Mouse (Mus musculus): ENCODE results near the gene Icmt. TPM values are rescaled to one million over a fixed set of nuclear protein-coding genes. Genes with fewer than 3 reads are reported as not detected.

Gene Icmt
- polyA plus RNA-seq, 1 experiment from 2014 or later = 20.7 TPM

DNA sequence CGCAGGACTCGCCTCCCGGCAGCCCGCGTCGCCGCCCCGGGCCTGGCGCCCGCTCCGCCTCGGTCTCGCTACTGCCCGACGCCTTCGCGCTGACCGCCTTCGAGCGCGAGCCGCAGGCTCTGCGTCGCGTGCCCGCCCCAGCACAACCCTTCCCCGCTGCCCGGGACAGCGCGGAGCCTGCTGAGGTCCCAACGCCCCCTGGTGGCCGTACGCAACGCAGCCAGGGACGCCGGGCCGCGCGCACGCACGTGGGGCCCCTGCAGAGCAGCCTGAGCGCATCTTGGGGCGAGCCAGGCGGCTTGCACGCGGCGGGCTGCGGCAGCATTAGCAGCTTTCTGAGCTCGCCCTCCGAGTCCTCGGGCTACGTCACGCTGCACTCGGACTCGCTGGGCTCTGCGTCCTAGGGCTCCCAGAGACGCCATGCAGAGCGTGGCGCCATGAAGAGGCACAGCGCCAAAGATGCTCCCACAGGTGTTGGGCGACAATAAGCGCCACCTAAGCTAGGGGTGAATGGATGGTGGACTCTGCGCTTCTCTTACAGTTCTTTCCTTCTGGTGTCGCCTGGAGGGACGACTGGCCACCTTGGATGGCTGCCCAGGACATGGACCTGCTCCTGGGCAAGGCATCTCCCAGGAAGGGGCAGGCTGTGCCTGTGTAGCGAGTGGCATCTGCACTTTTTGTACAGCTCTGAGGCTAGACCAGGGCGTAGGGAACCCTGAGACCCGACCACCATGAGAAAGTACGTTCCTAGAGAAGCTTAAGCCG is 13.7 kb upstream of the Icmt start:
- WGBS = 4% methylated on average over 70 of the region's 70 CpGs
- Histone ChIP-seq H3K9me3 (ENCODE audit: control insufficient read depth, low read length) (no peaks in the 10 kb centered on the region), H3K27me3 (replicated peaks; ENCODE audit: control insufficient read depth, insufficient read depth, low read length) (peaks cover 71% of the 10 kb centered on the region), H3K36me3 (ENCODE audit: control insufficient read depth, insufficient read depth) (no peaks in the 10 kb centered on the region), H3K4me3 (replicated peaks; ENCODE audit: low read length) (peak overlapping the region; percentile 42), H3K4me1 (replicated peaks; ENCODE audit: control insufficient read depth, insufficient read depth, low read length) (peaks cover 33% of the 10 kb centered on the region), H3K9ac (replicated peaks; ENCODE audit: low read depth, low read length) (peak overlapping the region; percentile 26; the same call in 1 of the 2 replicates), H3K4me2 (ENCODE audit: low read length) (peak overlapping the region; percentile 64), H3K27ac (ENCODE audit: low read length) (no peak overlapping the region)
- ATAC-seq = peak; percentile 88

DNA sequence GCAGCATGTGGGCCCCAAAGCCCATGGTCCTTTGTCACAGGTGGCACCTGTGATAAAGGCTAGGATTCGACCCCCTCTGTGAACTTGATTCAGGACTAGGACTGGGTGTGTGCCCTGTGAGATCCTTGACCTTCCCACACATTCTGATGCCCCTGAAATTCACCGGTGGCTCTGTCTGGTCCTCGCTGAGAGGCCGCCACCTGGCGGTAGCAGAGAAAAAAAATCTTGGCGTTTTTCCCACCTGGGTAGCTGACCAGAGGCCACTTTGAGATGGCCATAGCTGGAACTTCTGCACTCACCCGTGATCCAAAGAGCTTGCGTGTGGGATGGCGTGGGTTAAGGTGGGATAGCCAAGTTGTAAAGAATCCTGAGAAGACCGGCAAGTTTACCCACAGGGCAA is 11.5 kb upstream of the Icmt start:
- no peaks in the 10 kb centered on the region for H3K36me3 ChIP-seq (ENCODE audit: control insufficient read depth, insufficient read depth)
- H3K4me2 ChIP-seq (ENCODE audit: low read length) = no peak overlapping the region
- no peaks in the 10 kb centered on the region for H3K9me3 ChIP-seq (ENCODE audit: control insufficient read depth, low read length)
- peaks cover 83% of the 10 kb centered on the region for H3K27me3 ChIP-seq (replicated peaks; ENCODE audit: control insufficient read depth, insufficient read depth, low read length)
- no peak for ATAC-seq
- no peak overlapping the region for H3K27ac ChIP-seq (ENCODE audit: low read length)
- no peak overlapping the region for H3K4me3 ChIP-seq (replicated peaks; ENCODE audit: low read length)
- H3K4me1 ChIP-seq (replicated peaks; ENCODE audit: control insufficient read depth, insufficient read depth, low read length) = peaks cover 39% of the 10 kb centered on the region
- 3% methylated on average over 10 of the region's 10 CpGs for WGBS
- H3K9ac ChIP-seq (replicated peaks; ENCODE audit: low read depth, low read length) = no peak overlapping the region

DNA sequence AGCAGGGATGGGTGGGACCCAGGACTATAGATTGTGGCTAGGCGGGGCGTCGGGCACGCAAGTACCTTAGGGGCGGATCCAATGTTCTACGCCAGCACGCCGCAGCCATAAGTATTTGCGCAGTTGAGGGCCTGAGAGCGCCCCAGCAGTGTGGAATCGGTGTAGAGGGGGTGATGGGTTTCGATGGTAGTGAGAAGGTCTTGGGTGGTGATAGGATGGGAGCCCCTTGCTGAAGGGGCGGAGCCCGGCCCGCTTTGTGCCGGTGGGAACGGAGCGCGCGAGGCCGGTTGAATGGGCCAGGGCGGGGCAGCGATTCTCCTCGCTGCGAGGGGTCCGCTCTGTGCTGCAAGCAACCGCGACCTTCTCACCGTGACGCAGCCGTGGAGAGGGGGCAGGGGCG is 10.8 kb upstream of the Icmt start:
- peak overlapping the region; percentile 49 for H3K4me3 ChIP-seq (replicated peaks; ENCODE audit: low read length)
- peaks cover 43% of the 10 kb centered on the region for H3K4me1 ChIP-seq (replicated peaks; ENCODE audit: control insufficient read depth, insufficient read depth, low read length)
- H3K9ac ChIP-seq (replicated peaks; ENCODE audit: low read depth, low read length) = peak overlapping the region; percentile 57
- WGBS = 1% methylated on average over 32 of the region's 32 CpGs
- no peaks in the 10 kb centered on the region for H3K36me3 ChIP-seq (ENCODE audit: control insufficient read depth, insufficient read depth)
- ATAC-seq = peak; percentile 26
- H3K4me2 ChIP-seq (ENCODE audit: low read length) = peak overlapping the region; percentile 69
- H3K27ac ChIP-seq (ENCODE audit: low read length) = no peak overlapping the region
- no peaks in the 10 kb centered on the region for H3K9me3 ChIP-seq (ENCODE audit: control insufficient read depth, low read length)
- peaks cover 83% of the 10 kb centered on the region for H3K27me3 ChIP-seq (replicated peaks; ENCODE audit: control insufficient read depth, insufficient read depth, low read length)

DNA sequence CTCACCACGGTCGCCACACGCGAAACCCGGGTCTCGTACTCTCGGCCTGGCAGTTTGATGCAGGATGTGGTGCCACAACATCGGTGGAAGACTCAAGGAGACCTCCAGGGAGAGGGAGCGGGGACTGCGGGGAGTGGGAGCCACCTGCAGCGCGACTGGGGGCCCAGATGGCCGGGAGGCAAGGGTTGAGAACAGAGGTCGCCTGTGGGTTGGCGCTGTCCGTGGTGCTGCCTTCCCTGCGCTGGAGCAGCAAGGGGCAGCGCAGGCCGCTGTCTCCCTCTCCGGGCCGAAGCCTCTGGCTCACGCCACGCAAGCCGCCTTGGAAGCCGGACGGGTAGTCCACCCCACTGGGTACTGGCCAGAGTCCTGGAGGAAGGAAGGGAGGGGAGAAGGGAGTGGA is 10.1 kb upstream of the Icmt start:
- Histone ChIP-seq H3K9me3 (ENCODE audit: control insufficient read depth, low read length) (no peaks in the 10 kb centered on the region), H3K9ac (replicated peaks; ENCODE audit: low read depth, low read length) (peak overlapping the region; percentile 57), H3K27ac (ENCODE audit: low read length) (no peak overlapping the region), H3K27me3 (replicated peaks; ENCODE audit: control insufficient read depth, insufficient read depth, low read length) (peaks cover 83% of the 10 kb centered on the region), H3K36me3 (ENCODE audit: control insufficient read depth, insufficient read depth) (no peaks in the 10 kb centered on the region), H3K4me3 (replicated peaks; ENCODE audit: low read length) (peak overlapping the region; percentile 49), H3K4me2 (ENCODE audit: low read length) (peak overlapping the region; percentile 69), H3K4me1 (replicated peaks; ENCODE audit: control insufficient read depth, insufficient read depth, low read length) (peaks cover 43% of the 10 kb centered on the region)
- 2% methylated on average over 26 of the region's 26 CpGs for WGBS
- no peak for ATAC-seq

DNA sequence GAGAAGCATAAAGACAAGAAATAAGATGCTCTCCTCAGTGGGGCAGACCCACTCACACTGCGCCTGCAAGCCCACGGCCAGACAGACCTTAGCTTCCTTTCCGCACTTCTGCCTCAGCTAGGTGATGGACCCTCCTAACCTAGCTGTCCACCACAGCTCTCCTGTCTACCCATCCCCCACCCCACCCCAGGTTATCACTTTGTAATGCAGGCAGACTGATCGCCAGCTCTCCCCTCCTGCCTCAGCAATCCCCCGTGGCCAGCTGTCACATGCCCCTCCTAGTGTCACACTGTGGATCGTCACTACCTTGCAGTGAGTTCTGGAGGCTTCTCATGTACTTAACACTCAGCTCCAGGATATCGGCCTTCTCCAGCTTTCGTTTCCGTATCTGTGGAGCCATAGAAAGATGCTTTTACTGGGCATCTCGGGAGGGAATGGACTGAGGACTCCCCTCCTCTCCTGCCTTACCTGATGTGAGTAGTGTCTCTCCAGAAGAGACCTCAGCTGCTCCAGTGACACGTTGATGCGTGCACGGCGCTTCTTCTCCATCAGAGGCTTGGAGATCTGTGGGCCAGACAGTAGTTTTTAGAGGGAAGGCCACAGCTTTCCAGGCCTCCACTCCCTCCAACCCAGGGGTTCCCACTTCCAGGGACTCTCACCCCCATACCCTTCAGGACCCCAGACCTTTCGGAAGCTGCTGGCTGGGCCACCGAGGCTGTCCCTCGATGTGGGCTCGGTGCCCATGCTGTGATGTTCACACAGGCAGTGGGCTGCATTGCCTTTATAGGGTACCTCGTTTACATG is 9.5 kb upstream of the Icmt start:
- H3K27ac ChIP-seq (ENCODE audit: low read length) = no peak overlapping the region
- H3K4me2 ChIP-seq (ENCODE audit: low read length) = no peak overlapping the region
- 9% methylated on average over 19 of the region's 19 CpGs for WGBS
- no peak overlapping the region for H3K4me3 ChIP-seq (replicated peaks; ENCODE audit: low read length)
- H3K4me1 ChIP-seq (replicated peaks; ENCODE audit: control insufficient read depth, insufficient read depth, low read length) = peaks cover 43% of the 10 kb centered on the region
- no peak overlapping the region for H3K9ac ChIP-seq (replicated peaks; ENCODE audit: low read depth, low read length)
- no peaks in the 10 kb centered on the region for H3K9me3 ChIP-seq (ENCODE audit: control insufficient read depth, low read length)
- no peaks in the 10 kb centered on the region for H3K36me3 ChIP-seq (ENCODE audit: control insufficient read depth, insufficient read depth)
- peaks cover 82% of the 10 kb centered on the region for H3K27me3 ChIP-seq (replicated peaks; ENCODE audit: control insufficient read depth, insufficient read depth, low read length)
- no peak for ATAC-seq

DNA sequence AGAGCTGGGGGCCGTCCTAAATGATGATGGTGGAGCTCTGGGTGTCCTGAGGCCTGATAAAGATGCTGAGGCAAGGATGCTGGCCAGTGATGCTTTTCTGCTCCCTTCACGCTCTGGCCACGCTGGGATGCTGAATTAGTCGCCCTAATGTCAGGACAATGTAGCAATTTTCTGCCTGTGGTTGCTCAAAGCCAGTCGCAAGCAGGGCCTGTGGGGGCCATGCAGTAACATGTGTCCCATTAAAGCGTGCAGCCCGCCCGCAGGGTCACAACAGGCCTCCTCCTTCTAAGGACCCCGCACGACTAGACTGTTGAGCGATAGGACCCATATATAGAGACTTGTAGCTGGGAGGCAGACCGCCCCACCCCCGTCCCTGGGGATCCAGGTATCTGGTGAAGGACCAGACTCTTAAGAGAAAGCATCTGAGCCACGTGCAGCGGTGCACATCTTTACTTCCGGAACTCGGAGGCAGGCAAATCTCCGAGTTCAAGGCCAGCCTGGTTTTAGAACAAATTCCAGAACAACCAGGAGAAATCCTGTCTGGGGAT is 8.6 kb upstream of the Icmt start:
- peaks cover 35% of the 10 kb centered on the region for H3K4me1 ChIP-seq (replicated peaks; ENCODE audit: control insufficient read depth, insufficient read depth, low read length)
- H3K27ac ChIP-seq (ENCODE audit: low read length) = no peak overlapping the region
- H3K9ac ChIP-seq (replicated peaks; ENCODE audit: low read depth, low read length) = no peak overlapping the region
- 36% methylated on average over 18 of the region's 18 CpGs for WGBS
- no peak for ATAC-seq
- no peaks in the 10 kb centered on the region for H3K9me3 ChIP-seq (ENCODE audit: control insufficient read depth, low read length)
- H3K4me3 ChIP-seq (replicated peaks; ENCODE audit: low read length) = no peak overlapping the region
- H3K36me3 ChIP-seq (ENCODE audit: control insufficient read depth, insufficient read depth) = no peaks in the 10 kb centered on the region
- peaks cover 84% of the 10 kb centered on the region for H3K27me3 ChIP-seq (replicated peaks; ENCODE audit: control insufficient read depth, insufficient read depth, low read length)
- H3K4me2 ChIP-seq (ENCODE audit: low read length) = no peak overlapping the region

DNA sequence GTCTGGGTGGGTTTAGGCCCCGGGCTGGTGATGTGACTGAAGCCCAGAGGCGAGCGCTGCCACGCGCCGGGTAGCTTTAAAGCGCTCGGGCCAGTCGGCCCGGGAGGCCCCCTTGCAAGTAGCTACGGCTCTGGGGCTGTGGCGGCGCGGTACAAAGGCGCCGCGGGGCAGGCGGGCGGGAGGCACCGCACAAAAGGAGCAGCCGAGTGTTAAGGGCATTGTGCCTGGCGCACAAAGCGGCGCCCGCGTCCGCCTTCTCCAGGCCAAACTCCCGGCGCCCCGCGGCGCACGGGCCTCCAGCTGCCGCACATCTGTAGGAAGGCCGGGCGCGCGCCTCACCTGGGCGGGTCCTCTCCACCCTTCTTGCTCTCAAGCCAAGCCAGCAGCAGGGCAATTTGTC is 6.6 kb upstream of the Icmt start:
- H3K9me3 ChIP-seq (ENCODE audit: control insufficient read depth, low read length) = no peaks in the 10 kb centered on the region
- no peak overlapping the region for H3K27ac ChIP-seq (ENCODE audit: low read length)
- ATAC-seq = peak; percentile 24
- WGBS = under 1% methylated on average over 39 of the region's 39 CpGs
- H3K36me3 ChIP-seq (ENCODE audit: control insufficient read depth, insufficient read depth) = no peaks in the 10 kb centered on the region
- H3K4me3 ChIP-seq (replicated peaks; ENCODE audit: low read length) = peak overlapping the region; percentile 36
- H3K9ac ChIP-seq (replicated peaks; ENCODE audit: low read depth, low read length) = peak overlapping the region; percentile 57
- peaks cover 79% of the 10 kb centered on the region for H3K27me3 ChIP-seq (replicated peaks; ENCODE audit: control insufficient read depth, insufficient read depth, low read length)
- H3K4me2 ChIP-seq (ENCODE audit: low read length) = peak overlapping the region; percentile 64
- peaks cover 34% of the 10 kb centered on the region for H3K4me1 ChIP-seq (replicated peaks; ENCODE audit: control insufficient read depth, insufficient read depth, low read length)

DNA sequence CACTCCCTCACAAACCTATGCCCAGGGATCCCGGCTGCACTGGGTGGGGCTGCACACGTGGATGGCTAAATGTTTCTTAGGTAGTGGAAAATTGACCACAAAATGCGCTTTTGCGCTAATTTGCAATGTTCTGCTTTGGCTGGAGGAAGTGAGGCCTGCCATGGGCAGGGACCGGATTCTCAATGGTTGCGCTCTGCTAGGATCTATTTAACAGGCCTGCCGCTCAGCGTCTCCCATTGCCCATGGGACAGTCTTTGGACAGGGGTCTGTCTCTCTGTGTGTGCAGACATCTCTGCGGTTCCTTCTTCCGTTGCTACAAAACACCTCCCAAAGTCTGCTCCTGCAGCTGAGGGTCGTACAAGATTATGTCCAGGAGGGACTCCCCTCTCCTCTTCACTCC is 6.0 kb upstream of the Icmt start:
- WGBS = 4% methylated on average over 11 of the region's 11 CpGs
- H3K4me1 ChIP-seq (replicated peaks; ENCODE audit: control insufficient read depth, insufficient read depth, low read length) = peaks cover 32% of the 10 kb centered on the region

DNA sequence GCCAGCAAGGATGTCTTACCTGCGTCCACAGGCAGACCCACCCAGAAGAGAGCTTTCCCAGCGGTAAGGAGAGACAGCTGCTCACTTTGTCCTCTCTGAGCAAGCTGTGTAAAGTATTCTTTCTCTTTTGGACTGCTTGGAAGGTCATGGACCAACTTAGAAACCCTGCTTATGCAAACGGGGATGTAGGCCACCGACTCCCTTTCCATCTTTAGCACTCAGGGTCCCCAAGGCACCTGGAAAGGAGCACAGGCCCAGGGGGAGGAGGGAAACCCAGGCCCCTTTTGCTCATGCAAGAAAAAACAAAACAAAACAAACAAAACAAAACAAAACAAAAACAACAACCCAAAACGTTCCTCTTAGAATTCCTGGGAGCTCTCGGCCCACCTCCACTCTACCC is 5.5 kb upstream of the Icmt start, which contains the start of gene Hes3:
Hes3 (minus strand) TSS at position 101 of the 400 bp plus-strand sequence.
- peaks cover 76% of the 10 kb centered on the region for H3K27me3 ChIP-seq (replicated peaks; ENCODE audit: control insufficient read depth, insufficient read depth, low read length)
- H3K27ac ChIP-seq (ENCODE audit: low read length) = no peak within 1 kb of the TSS
- H3K36me3 ChIP-seq (ENCODE audit: control insufficient read depth, insufficient read depth) = no peaks in the 10 kb centered on the region
- peak within 1 kb of the TSS; percentile 36 for H3K4me3 ChIP-seq (replicated peaks; ENCODE audit: low read length)
- ATAC-seq = no peak
- peaks cover 29% of the 10 kb centered on the region for H3K4me1 ChIP-seq (replicated peaks; ENCODE audit: control insufficient read depth, insufficient read depth, low read length)
- WGBS = 13% methylated on average over 6 of the region's 6 CpGs
- H3K9ac ChIP-seq (replicated peaks; ENCODE audit: low read depth, low read length) = peak within 1 kb of the TSS; percentile 57
- no peaks in the 10 kb centered on the region for H3K9me3 ChIP-seq (ENCODE audit: control insufficient read depth, low read length)
- peak within 1 kb of the TSS; percentile 64 for H3K4me2 ChIP-seq (ENCODE audit: low read length)

More for the DNA sequence above, 6.0 kb upstream of the Icmt start:
- Histone ChIP-seq H3K27me3 (replicated peaks; ENCODE audit: control insufficient read depth, insufficient read depth, low read length) (peaks cover 79% of the 10 kb centered on the region), H3K9me3 (ENCODE audit: control insufficient read depth, low read length) (no peaks in the 10 kb centered on the region), H3K27ac (ENCODE audit: low read length) (no peak overlapping the region), H3K4me2 (ENCODE audit: low read length) (peak overlapping the region; percentile 64; the same call in 1 of the 2 replicates), H3K9ac (replicated peaks; ENCODE audit: low read depth, low read length) (no peak overlapping the region), H3K4me3 (replicated peaks; ENCODE audit: low read length) (no peak overlapping the region), H3K36me3 (ENCODE audit: control insufficient read depth, insufficient read depth) (no peaks in the 10 kb centered on the region)
- ATAC-seq = no peak

Measured in forebrain, embryonic 16.5 days (tissue).